ENCODE assay signal across 11 mouse cellular contexts in genomic region chr7:137121243-137121858, GRCm38 (mm10).
DNase-seq lines count a peak whose midpoint lies in the region; ATAC-seq and TF ChIP-seq lines count a peak whose summit lies in the region.
"Had no signal": no experiment of that assay in that cellular context is flagged by ENCODE, and none has a peak within 500 bp of the region (broad histone marks: within the 10 kb centered on the region; RNA-seq: fewer than 3 reads in every experiment).

No protein-coding gene starts in this region.

- no peak for TF ChIP-seq POLR2A in lung, adult 2 months (IDR thresholded peaks at IDR 0.05; ENCODE audit: borderline replicate concordance, extremely low read depth, low read depth, low read length)

- no peaks in the 10 kb centered on the region for H3K36me3 ChIP-seq in heart, embryonic 12.5 days
- H3K36me3 ChIP-seq in forebrain, postnatal 0 days (ENCODE audit: insufficient read depth), result no peaks in the 10 kb centered on the region
- H3K36me3 ChIP-seq in midbrain, embryonic 12.5 days, result no peaks in the 10 kb centered on the region
- H3K36me3 ChIP-seq: liver, embryonic 15.5 days; neural tube, embryonic 12.5 days had no signal

- TF ChIP-seq CTCF in forebrain, postnatal 0 days (IDR thresholded peaks at IDR 0.05; ENCODE audit: low read depth), result no peak
- TF ChIP-seq CTCF in lung, adult 2 months (IDR thresholded peaks at IDR 0.05; ENCODE audit: insufficient read depth, low read length), result no peak

- no peak overlapping the region for H3K9ac ChIP-seq in heart, embryonic 12.5 days
- no peak overlapping the region for H3K9ac ChIP-seq in forebrain, postnatal 0 days
- H3K9ac ChIP-seq in midbrain, embryonic 12.5 days (replicated peaks), result no peak overlapping the region
- H3K9ac ChIP-seq: liver, embryonic 15.5 days; neural tube, embryonic 12.5 days had no signal

- peak; percentile 13 to 15 for DNase-seq in heart, adult 9 months (ENCODE audit: low spot score in 2 of 2)
- DNase-seq in cerebellum, adult 18-20 months, result peak; percentile 53 to 61
- peak; percentile 58 for DNase-seq in forebrain, postnatal 0 days
- DNase-seq in adipocyte (ENCODE audit: low spot score), result no peak
- no peak for DNase-seq in urinary bladder, postnatal 36 days (ENCODE audit: low spot score in 2 of 2)
- DNase-seq in lung, adult 2 months, result no peak
- DNase-seq: layer of hippocampus, adult 9-11 months had no signal

- H3K27ac ChIP-seq in heart, embryonic 12.5 days (ENCODE audit: poor library complexity, severe bottlenecking), result no peak overlapping the region
- H3K27ac ChIP-seq in forebrain, postnatal 0 days (ENCODE audit: low read depth, low read length), result 0 out of 2 replicates have a peak overlapping the region, but pooled peaks have one; percentile 4
- H3K27ac ChIP-seq in midbrain, embryonic 12.5 days (replicated peaks), result 0 out of 2 replicates have a peak overlapping the region, but pooled peaks have one; percentile 39
- H3K27ac ChIP-seq: liver, embryonic 15.5 days; neural tube, embryonic 12.5 days had no signal

- no peak overlapping the region for H3K4me3 ChIP-seq in heart, embryonic 12.5 days
- H3K4me3 ChIP-seq in forebrain, postnatal 0 days (ENCODE audit: low read depth, low read length), result no peak overlapping the region
- H3K4me3 ChIP-seq in midbrain, embryonic 12.5 days, result no peak overlapping the region
- H3K4me3 ChIP-seq in lung, adult 2 months (replicated peaks; ENCODE audit: extremely low read depth, low read depth, low read length), result no peak overlapping the region
- H3K4me3 ChIP-seq: liver, embryonic 15.5 days; neural tube, embryonic 12.5 days had no signal

- H3K27me3 ChIP-seq in heart, embryonic 12.5 days (replicated peaks), result no peaks in the 10 kb centered on the region
- H3K27me3 ChIP-seq in forebrain, postnatal 0 days (ENCODE audit: insufficient read depth, low read length), result peaks cover 5% of the 10 kb centered on the region
- H3K27me3 ChIP-seq in midbrain, embryonic 12.5 days, result no peaks in the 10 kb centered on the region
- H3K27me3 ChIP-seq: liver, embryonic 15.5 days; neural tube, embryonic 12.5 days had no signal

- no peak for ATAC-seq in heart, embryonic 12.5 days (ENCODE audit: insufficient number of reproducible peaks, low FRiP score)
- peak; percentile 45; the same call in 1 of the 2 replicates for ATAC-seq in forebrain, postnatal 0 days
- no peak for ATAC-seq in midbrain, embryonic 12.5 days (ENCODE audit: low FRiP score, low read depth)

- no peak overlapping the region for H3K4me2 ChIP-seq in heart, embryonic 12.5 days
- H3K4me2 ChIP-seq in forebrain, postnatal 0 days (ENCODE audit: low read depth), result peak overlapping the region; percentile 24; the same call in 1 of the 2 replicates
- no peak overlapping the region for H3K4me2 ChIP-seq in midbrain, embryonic 12.5 days (replicated peaks)
- H3K4me2 ChIP-seq: liver, embryonic 15.5 days; neural tube, embryonic 12.5 days had no signal

- 68% methylated on average over 16 of the region's 16 CpGs for WGBS in heart, embryonic 12.5 days
- 20% methylated on average over 16 of the region's 16 CpGs for WGBS in forebrain, postnatal 0 days
- WGBS in midbrain, embryonic 12.5 days, result 81% methylated on average over 16 of the region's 16 CpGs
- 69% methylated on average over 16 of the region's 16 CpGs for WGBS in lung, adult 2 months

- H3K4me1 ChIP-seq in heart, embryonic 12.5 days (replicated peaks), result peaks cover 10% of the 10 kb centered on the region; the same call in 1 of the 2 replicates
- 0 out of 2 replicates have a peak, but pooled peaks cover 6% of the 10 kb centered on the region for H3K4me1 ChIP-seq in forebrain, postnatal 0 days (ENCODE audit: insufficient read depth)
- H3K4me1 ChIP-seq in midbrain, embryonic 12.5 days, result peaks cover 12% of the 10 kb centered on the region; the same call in 1 of the 2 replicates
- no peaks in the 10 kb centered on the region for H3K4me1 ChIP-seq in lung, adult 2 months (ENCODE audit: control insufficient read depth, insufficient read depth, low read length)
- H3K4me1 ChIP-seq: liver, embryonic 15.5 days; neural tube, embryonic 12.5 days had no signal

- no peaks in the 10 kb centered on the region for H3K9me3 ChIP-seq in heart, embryonic 12.5 days (replicated peaks)
- no peaks in the 10 kb centered on the region for H3K9me3 ChIP-seq in forebrain, postnatal 0 days (ENCODE audit: low read length)
- no peaks in the 10 kb centered on the region for H3K9me3 ChIP-seq in midbrain, embryonic 12.5 days
- H3K9me3 ChIP-seq: liver, embryonic 15.5 days; neural tube, embryonic 12.5 days had no signal

Comparison
In these comparisons a context has a peak if more than half of its experiments do, and no peak if none do; other contexts are left out.
1. DNase-seq: peak in heart, adult 9 months (2 of 2), cerebellum, adult 18-20 months (2 of 2) and forebrain, postnatal 0 days (single experiment); none in adipocyte (single experiment), urinary bladder, postnatal 36 days (0 of 2) and lung, adult 2 months (single experiment).